Mouse (Mus musculus): ENCODE measurements around the gene Shroom3. TPM values are rescaled to one million over a fixed set of nuclear protein-coding genes. Genes with fewer than 3 reads are reported as not detected.

The Shroom3 gene
- total RNA-seq, 1 experiment from 2014 or later, result not detected

GRCm38 (mm10) chr5:92784037-92784860 is 101.0 kb downstream of the Shroom3 start:
- ATAC-seq (ENCODE audit: extremely low read depth, insufficient number of reproducible peaks, low FRiP score, poor library complexity, severe bottlenecking), result no peak

GRCm38 (mm10) chr5:92785870-92786436 is 102.7 kb downstream of the Shroom3 start:
- no peak for ATAC-seq (ENCODE audit: extremely low read depth, insufficient number of reproducible peaks, low FRiP score, poor library complexity, severe bottlenecking)

- ATAC-seq (ENCODE audit: extremely low read depth, insufficient number of reproducible peaks, low FRiP score, poor library complexity, severe bottlenecking), result no peak
Observed at GRCm38 (mm10) chr5:92788990-92789389, 105.8 kb downstream of the Shroom3 start.

- ATAC-seq (ENCODE audit: extremely low read depth, insufficient number of reproducible peaks, low FRiP score, poor library complexity, severe bottlenecking), result no peak
Observed at GRCm38 (mm10) chr5:92796089-92796990, 113.1 kb downstream of the Shroom3 start.

GRCm38 (mm10) chr5:92797981-92798380 is 114.7 kb downstream of the Shroom3 start:
- ATAC-seq (ENCODE audit: extremely low read depth, insufficient number of reproducible peaks, low FRiP score, poor library complexity, severe bottlenecking), result no peak

GRCm38 (mm10) chr5:92804379-92804778 is 121.1 kb downstream of the Shroom3 start:
- no peak for ATAC-seq (ENCODE audit: extremely low read depth, insufficient number of reproducible peaks, low FRiP score, poor library complexity, severe bottlenecking)

GRCm38 (mm10) chr5:92808503-92809415 is 125.5 kb downstream of the Shroom3 start:
- no peak for ATAC-seq (ENCODE audit: extremely low read depth, insufficient number of reproducible peaks, low FRiP score, poor library complexity, severe bottlenecking)

- no peak for ATAC-seq (ENCODE audit: extremely low read depth, insufficient number of reproducible peaks, low FRiP score, poor library complexity, severe bottlenecking)
Observed at GRCm38 (mm10) chr5:92809416-92809750, 126.1 kb downstream of the Shroom3 start.

GRCm38 (mm10) chr5:92810922-92811533 is 127.8 kb downstream of the Shroom3 start:
- no peak for ATAC-seq (ENCODE audit: extremely low read depth, insufficient number of reproducible peaks, low FRiP score, poor library complexity, severe bottlenecking)

- no peak for ATAC-seq (ENCODE audit: extremely low read depth, insufficient number of reproducible peaks, low FRiP score, poor library complexity, severe bottlenecking)
Observed at GRCm38 (mm10) chr5:92811761-92812160, 128.5 kb downstream of the Shroom3 start.

- ATAC-seq (ENCODE audit: extremely low read depth, insufficient number of reproducible peaks, low FRiP score, poor library complexity, severe bottlenecking), result no peak
Observed at GRCm38 (mm10) chr5:92812936-92813335, 129.7 kb downstream of the Shroom3 start.

- ATAC-seq (ENCODE audit: extremely low read depth, insufficient number of reproducible peaks, low FRiP score, poor library complexity, severe bottlenecking), result no peak
Observed at GRCm38 (mm10) chr5:92813562-92813961, 130.3 kb downstream of the Shroom3 start.

GRCm38 (mm10) chr5:92814621-92815020 is 131.4 kb downstream of the Shroom3 start:
- no peak for ATAC-seq (ENCODE audit: extremely low read depth, insufficient number of reproducible peaks, low FRiP score, poor library complexity, severe bottlenecking)

GRCm38 (mm10) chr5:92817122-92817822 is 134.0 kb downstream of the Shroom3 start:
- no peak for ATAC-seq (ENCODE audit: extremely low read depth, insufficient number of reproducible peaks, low FRiP score, poor library complexity, severe bottlenecking)

- no peak for ATAC-seq (ENCODE audit: extremely low read depth, insufficient number of reproducible peaks, low FRiP score, poor library complexity, severe bottlenecking)
Observed at GRCm38 (mm10) chr5:92821370-92821769, 138.1 kb downstream of the Shroom3 start.

- no peak for ATAC-seq (ENCODE audit: extremely low read depth, insufficient number of reproducible peaks, low FRiP score, poor library complexity, severe bottlenecking)
Observed at GRCm38 (mm10) chr5:92823495-92823894, 140.3 kb downstream of the Shroom3 start.

- no peak for ATAC-seq (ENCODE audit: extremely low read depth, insufficient number of reproducible peaks, low FRiP score, poor library complexity, severe bottlenecking)
Observed at GRCm38 (mm10) chr5:92824304-92825009, 141.2 kb downstream of the Shroom3 start.

All from neutrophil, adult 5-6 weeks (primary cell).